Mouse (Mus musculus): Measurements from ENCODE around the gene BC034090. TPM values are rescaled to one million over a fixed set of nuclear protein-coding genes. Genes with fewer than 3 reads are reported as not detected.

BC034090 gene
- total RNA-seq, 2 experiments from 2014 or later: 5.4 TPM

GRCm38 (mm10) chr1:155248041-155248440, 3.8 kb upstream of the BC034090 start:
- DNase-seq (ENCODE audit: extremely low spot score in 1 of 2, low spot score in 2 of 2): peak in 1 of 2 experiments; percentile 8
- intact Hi-C loops (cut with DNase I): loop anchor here (5.0 kb wide), 1 partner anchor 34 kb away; no protein-coding TSS in a partner anchor

GRCm38 (mm10) chr1:155247441-155247840, 3.2 kb upstream of the BC034090 start:
- peak in 1 of 2 experiments; percentile 4 for DNase-seq (ENCODE audit: extremely low spot score in 1 of 2, low spot score in 2 of 2)
- intact Hi-C loops (cut with DNase I): loop anchor here (5.0 kb wide), 1 partner anchor 35 kb away; no protein-coding TSS in a partner anchor

GRCm38 (mm10) chr1:155245516-155245915, 1.3 kb upstream of the BC034090 start:
- intact Hi-C loops (cut with DNase I): loop anchor here (5.0 kb wide), 1 partner anchor 37 kb away; no protein-coding TSS in a partner anchor
- peak in 1 of 2 experiments; percentile 12 for DNase-seq (ENCODE audit: extremely low spot score in 1 of 2, low spot score in 2 of 2)

GRCm38 (mm10) chr1:155244771-155245211, 547 bp upstream of the BC034090 start:
- DNase-seq (ENCODE audit: extremely low spot score in 1 of 2, low spot score in 2 of 2): no peak

GRCm38 (mm10) chr1:155242488-155242745, 1.8 kb downstream of the BC034090 start:
- intact Hi-C loops (cut with DNase I): no loop called here
- DNase-seq (ENCODE audit: extremely low spot score in 1 of 2, low spot score in 2 of 2): no peak

More at GRCm38 (mm10) chr1:155244771-155245211, 547 bp upstream of the BC034090 start:
- intact Hi-C loops (cut with DNase I): loop anchor here (5.0 kb wide), 1 partner anchor 38 kb away; no protein-coding TSS in a partner anchor

- intact Hi-C loops (cut with DNase I): no loop called here
- DNase-seq (ENCODE audit: extremely low spot score in 1 of 2, low spot score in 2 of 2): peak in 1 of 2 experiments; percentile 21
Observed at GRCm38 (mm10) chr1:155241701-155242487, 2.4 kb downstream of the BC034090 start.

- peak in 1 of 2 experiments; percentile 25 for DNase-seq (ENCODE audit: extremely low spot score in 1 of 2, low spot score in 2 of 2)
Observed at GRCm38 (mm10) chr1:155239962-155240717, 4.1 kb downstream of the BC034090 start.

GRCm38 (mm10) chr1:155239169-155239568, 5.1 kb downstream of the BC034090 start:
- DNase-seq (ENCODE audit: extremely low spot score in 1 of 2, low spot score in 2 of 2): no peak
- intact Hi-C loops (cut with DNase I): no loop called here

More at GRCm38 (mm10) chr1:155239962-155240717, 4.1 kb downstream of the BC034090 start:
- intact Hi-C loops (cut with DNase I): no loop called here

- intact Hi-C loops (cut with DNase I): no loop called here
- no peak for DNase-seq (ENCODE audit: extremely low spot score in 1 of 2, low spot score in 2 of 2)
Observed at GRCm38 (mm10) chr1:155238126-155238525, 6.1 kb downstream of the BC034090 start.

GRCm38 (mm10) chr1:155237390-155237789, 6.9 kb downstream of the BC034090 start:
- DNase-seq (ENCODE audit: extremely low spot score in 1 of 2, low spot score in 2 of 2): peak in 1 of 2 experiments; percentile 21
- intact Hi-C loops (cut with DNase I): no loop called here

GRCm38 (mm10) chr1:155236306-155237024, 7.8 kb downstream of the BC034090 start:
- intact Hi-C loops (cut with DNase I): no loop called here
- DNase-seq (ENCODE audit: extremely low spot score in 1 of 2, low spot score in 2 of 2): peak in 1 of 2 experiments; percentile 21

- intact Hi-C loops (cut with DNase I): no loop called here
- DNase-seq (ENCODE audit: extremely low spot score in 1 of 2, low spot score in 2 of 2): no peak
Observed at GRCm38 (mm10) chr1:155235641-155236040, 8.6 kb downstream of the BC034090 start.

- DNase-seq (ENCODE audit: extremely low spot score in 1 of 2, low spot score in 2 of 2): peak in 1 of 2 experiments; percentile 74
- intact Hi-C loops (cut with DNase I): no loop called here
Observed at GRCm38 (mm10) chr1:155233931-155234607, 10.2 kb downstream of the BC034090 start.

GRCm38 (mm10) chr1:155233378-155233777, 10.9 kb downstream of the BC034090 start:
- peak in 1 of 2 experiments; percentile 23 for DNase-seq (ENCODE audit: extremely low spot score in 1 of 2, low spot score in 2 of 2)
- intact Hi-C loops (cut with DNase I): no loop called here

- no peak for DNase-seq (ENCODE audit: extremely low spot score in 1 of 2, low spot score in 2 of 2)
- intact Hi-C loops (cut with DNase I): no loop called here
Observed at GRCm38 (mm10) chr1:155232786-155233185, 11.5 kb downstream of the BC034090 start.

- intact Hi-C loops (cut with DNase I): no loop called here
- no peak for DNase-seq (ENCODE audit: extremely low spot score in 1 of 2, low spot score in 2 of 2)
Observed at GRCm38 (mm10) chr1:155232385-155232784, 11.9 kb downstream of the BC034090 start.

GRCm38 (mm10) chr1:155229464-155230411, 14.5 kb downstream of the BC034090 start:
- DNase-seq (ENCODE audit: extremely low spot score in 1 of 2, low spot score in 2 of 2): peak in 1 of 2 experiments; percentile 57
- intact Hi-C loops (cut with DNase I): loop anchor here (10.0 kb wide), 1 partner anchor 445 kb away; no protein-coding TSS in a partner anchor

Measured in left cerebral cortex, postnatal 10 days (tissue).